Mouse (Mus musculus): Measurements from ENCODE around the gene Pbx1. TPM values are rescaled to one million over a fixed set of nuclear protein-coding genes. Genes with fewer than 3 reads are reported as not detected.
"Not testable (repeated sequence)": the region's sequence is repeated elsewhere in the genome, so short reads cannot be mapped to it uniquely, and the experiment has no call there.

The Pbx1 gene
- total RNA-seq (2021) (100 to 1,000 TPM; 148 to 210 TPM), polyA plus RNA-seq (2012; rRNA removed) (35.7 and 66.2 TPM in 2 replicates)
- long read RNA-seq, partial matches to known transcripts: 4 of 16 reads
- long read RNA-seq, other reads (novel, unspliced or antisense): 12 of 16 reads

GRCm38 (mm10) chr1:168432232-168432280 lies at the start of gene Pbx1:
Gene Pbx1, minus strand, starts transcription at chr1:168432270.
- DNase-seq: not testable (repeated sequence)

- no peak for DNase-seq
Observed at GRCm38 (mm10) chr1:168479626-168480025, 47.6 kb upstream of the Pbx1 start.

- no peak for DNase-seq
Observed at GRCm38 (mm10) chr1:168478829-168479228, 46.8 kb upstream of the Pbx1 start.

- DNase-seq: peak; percentile 11
Observed at GRCm38 (mm10) chr1:168476917-168477316, 44.8 kb upstream of the Pbx1 start.

- peak; percentile 76 for DNase-seq
Observed at GRCm38 (mm10) chr1:168476216-168476897, 44.3 kb upstream of the Pbx1 start.

DNA sequence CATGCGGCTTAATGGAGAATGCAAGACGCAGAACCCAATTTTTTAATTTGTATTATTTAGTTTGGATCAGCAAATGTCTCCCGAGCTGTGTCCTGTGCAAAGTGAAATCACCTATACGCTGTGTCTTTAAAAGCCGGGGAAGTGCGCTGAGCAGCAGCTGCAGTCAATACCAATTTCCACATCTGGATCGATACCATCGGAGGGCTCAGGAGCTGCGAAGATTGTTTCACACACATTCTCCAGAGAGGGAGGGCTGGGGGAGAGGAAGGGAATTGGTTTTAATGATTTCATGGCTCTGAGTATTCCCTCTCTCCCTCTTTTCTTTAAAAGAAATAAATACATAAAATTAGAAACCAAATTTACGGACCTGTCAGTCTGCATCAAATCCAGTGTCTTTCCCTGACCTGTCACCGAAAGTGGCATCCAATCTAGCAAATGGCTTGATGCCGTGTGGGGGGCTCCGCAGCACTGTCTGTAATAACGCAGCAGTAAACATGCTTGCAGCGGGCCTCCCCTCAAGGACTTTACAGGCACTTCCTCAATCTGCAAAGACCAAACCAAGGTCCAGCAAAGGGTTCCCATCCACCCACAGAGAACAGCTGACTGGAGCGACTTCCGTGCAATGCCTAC lies 43.6 kb upstream of the Pbx1 start:
- DNase-seq: no peak

DNA sequence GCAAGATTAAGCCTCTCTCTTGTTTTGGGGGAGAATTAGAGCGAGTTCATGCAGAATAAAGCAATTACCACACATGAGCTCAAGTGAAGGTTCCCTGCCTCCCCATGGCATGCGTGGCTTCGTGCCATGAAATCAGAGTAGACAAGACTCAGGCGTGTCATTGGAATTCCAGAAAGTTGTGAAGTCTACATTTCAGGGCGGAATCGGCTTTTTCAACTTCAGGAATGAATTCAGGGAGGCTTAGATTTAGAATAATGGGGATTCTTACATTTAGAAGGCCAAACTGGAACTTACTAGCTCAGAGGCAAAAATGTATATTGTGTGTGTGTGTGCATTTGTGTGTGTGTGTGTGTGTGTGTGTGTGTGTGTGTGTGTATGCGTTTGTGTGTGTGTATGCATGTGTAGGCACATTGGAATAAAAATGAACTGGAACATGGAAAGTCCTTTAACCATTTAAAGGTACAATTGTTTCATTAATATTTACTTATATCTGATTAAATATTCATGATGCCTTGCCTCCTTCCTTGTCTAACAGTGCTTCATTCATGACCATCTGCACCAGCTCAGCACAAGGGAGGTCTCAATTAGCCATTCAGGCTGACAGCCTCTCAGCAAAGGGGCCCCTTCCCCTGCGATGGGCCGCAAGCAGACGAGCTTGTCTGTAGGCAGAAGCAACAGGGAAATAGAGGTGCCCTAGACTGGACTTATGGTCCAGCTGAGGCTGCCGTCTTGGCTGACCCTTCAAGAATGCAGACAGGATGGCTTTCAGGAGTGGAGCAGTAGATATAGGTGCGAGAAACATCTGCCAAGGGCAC lies 41.4 kb upstream of the Pbx1 start:
- DNase-seq: no peak

DNA sequence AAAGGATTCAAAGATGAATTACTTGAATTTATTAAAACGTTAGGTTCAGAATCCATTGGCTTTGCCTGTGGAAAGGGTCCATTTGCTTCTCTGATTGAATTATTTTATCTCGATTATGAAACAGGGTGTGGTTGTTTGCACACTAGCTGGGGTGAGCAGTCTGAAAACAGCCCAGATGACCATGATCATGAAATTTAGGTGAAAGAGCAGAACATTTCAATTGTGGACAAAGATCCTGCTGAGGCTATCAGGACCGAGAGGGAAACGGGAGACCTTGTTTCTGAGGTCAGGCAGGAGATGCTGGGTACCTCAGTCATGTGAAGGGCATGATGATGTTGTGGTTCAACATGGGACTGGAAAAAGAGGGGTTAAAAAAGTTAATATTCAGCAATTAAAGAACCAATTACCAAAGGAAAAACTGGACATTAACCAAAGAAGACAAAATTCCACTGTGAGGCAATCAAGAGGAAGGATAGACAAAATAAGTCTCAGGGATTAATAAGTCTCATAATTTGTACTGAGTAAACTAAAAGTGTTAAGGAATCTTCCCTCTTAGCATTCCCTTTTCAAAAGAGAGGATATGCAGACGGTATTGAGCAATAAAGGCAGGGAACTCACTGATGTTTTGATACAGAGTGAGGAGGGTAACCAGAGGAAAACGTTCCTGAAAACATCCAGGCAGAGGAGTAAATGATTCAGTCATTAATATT lies 40.6 kb upstream of the Pbx1 start:
- no peak for DNase-seq

DNA sequence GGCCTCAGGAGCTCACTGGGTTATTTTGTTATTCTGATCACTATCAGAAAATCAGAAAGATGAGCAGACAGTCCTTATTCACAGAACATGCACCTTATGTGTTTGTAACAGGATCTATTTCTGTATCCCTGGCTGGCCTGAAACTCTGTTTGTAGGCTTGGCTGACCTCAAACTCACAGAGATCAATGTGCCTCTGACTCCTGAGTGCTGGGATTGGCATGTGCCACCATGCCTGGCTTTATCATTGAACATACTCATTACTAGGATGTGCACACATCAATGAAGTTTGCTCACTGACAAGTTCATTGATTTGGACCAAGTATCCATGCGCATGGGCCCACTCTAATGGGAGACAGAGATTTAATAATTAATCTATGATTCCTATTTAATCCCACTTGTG lies 27.4 kb upstream of the Pbx1 start:
- no peak for DNase-seq

- peak; percentile 14 for DNase-seq
Observed at GRCm38 (mm10) chr1:168457191-168457747, 25.2 kb upstream of the Pbx1 start.

DNA sequence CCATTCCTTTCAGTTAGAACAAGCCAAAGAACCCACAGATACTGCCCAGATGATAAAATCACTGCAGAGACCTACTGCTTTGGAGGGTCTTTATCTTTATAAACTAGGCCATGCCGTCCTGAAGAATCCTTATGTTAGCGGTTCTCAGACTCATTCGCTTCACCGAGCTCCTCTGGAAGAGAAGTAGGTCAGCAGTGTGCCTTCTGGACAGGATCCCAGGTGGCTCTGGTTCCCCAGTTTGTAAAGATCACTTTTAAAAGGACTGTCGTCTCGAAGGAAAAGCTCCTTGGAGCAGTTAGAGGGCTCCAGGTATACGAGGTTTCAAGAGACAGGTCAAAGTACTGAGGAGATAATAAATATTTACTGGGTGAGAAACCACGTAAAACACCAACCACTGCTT lies 23.1 kb upstream of the Pbx1 start:
- no peak for DNase-seq

GRCm38 (mm10) chr1:168433671-168434070 lies 1.6 kb upstream of the Pbx1 start:
- no peak for DNase-seq

GRCm38 (mm10) chr1:168432281-168432725 lies 233 bp upstream of the Pbx1 start:
- peak; percentile 99 for DNase-seq

GRCm38 (mm10) chr1:168431711-168432231 lies 299 bp downstream of the Pbx1 start:
- DNase-seq: peak; percentile 96

DNA sequence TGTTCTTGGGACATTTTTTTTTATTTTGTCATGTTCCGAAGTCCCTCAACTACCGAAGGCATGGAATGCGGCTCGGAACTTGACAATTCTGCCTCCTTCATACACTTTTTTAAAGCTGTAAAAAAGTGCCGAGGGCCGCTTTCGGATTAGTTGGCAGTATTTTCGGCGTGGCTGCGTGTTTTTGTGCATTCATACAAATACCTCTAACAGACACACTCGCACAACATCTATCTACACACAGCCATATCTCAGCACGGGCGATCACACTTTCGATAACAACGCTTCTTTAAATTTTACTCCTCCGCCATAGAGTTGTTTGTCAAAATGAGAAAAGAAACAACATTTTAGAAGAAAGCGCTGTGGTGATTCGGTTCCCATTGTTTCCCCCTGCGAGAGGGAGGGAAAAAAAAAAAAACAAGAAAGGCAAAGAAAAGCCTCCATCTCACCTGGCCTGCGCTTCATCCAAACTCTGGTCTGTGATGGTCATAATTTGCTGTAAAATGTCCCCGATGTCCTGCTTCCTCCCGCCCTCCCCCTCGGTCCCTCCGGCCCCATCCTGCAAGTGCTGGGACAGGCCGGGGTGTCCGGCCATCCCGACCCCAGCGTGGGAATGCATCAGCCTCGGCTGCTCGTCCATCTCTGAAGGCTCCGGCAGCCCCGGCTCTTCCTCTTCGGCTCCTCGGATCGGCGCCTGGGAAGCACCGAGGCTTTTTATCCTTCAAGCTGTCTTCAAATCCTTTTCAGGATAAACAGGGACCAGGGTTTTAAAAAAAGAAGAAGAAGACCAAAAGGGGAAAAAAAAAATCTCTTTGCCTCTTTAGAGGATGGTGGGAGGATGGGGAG lies 981 bp downstream of the Pbx1 start:
- peak; percentile 68 for DNase-seq

- no peak for DNase-seq
Observed at GRCm38 (mm10) chr1:168429856-168430644, 2.0 kb downstream of the Pbx1 start.

DNA sequence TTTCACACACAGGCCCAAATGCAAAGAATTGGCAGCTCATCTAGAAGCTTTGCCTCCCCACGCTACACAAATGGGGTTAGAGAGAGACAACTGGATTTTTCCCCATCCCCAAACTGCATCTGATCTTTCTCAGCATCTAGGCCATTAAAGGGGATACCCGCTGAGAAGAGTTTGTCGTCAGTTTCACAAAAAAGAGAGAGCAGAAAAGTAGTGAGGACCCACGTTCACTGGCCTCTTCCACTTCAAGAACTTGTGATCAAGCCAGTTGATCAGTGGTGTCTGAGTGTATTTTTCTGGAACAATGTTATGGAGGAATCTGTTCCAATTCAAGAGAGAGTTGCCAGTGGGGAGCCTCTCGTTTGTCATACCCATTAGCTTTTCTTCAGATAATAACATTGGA lies 2.7 kb downstream of the Pbx1 start:
- peak; percentile 52 for DNase-seq

DNA sequence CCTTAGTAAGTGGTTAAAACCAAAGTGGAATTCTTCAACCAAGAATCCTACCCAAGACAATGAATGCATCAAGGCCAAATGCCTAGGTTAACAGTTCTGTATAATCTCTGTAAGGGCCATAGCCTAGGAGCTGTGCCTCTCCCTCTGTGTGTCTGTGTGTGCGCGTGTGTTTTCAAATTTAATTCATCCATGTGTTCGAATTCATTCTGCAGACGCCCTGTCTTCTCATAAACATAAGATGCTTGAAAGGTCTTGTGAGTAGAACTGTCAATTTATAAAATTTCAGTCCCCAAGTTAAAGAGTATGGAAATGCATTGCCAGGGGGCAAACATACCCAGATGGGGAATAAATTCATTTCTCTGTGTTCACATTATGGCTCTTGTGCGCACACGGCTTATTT lies 3.8 kb downstream of the Pbx1 start:
- peak; percentile 40 for DNase-seq

GRCm38 (mm10) chr1:168427596-168427995 lies 4.5 kb downstream of the Pbx1 start:
- DNase-seq: no peak

- DNase-seq: no peak
Observed at GRCm38 (mm10) chr1:168426900-168427299, 5.2 kb downstream of the Pbx1 start.

Data from adrenal gland, adult 2 months (tissue).